Mouse (Mus musculus) embryonic fibroblast, embryonic 13.5 days (primary cell): Measurements from ENCODE around the gene Map3k5. TPM values are rescaled to one million over a fixed set of nuclear protein-coding genes. Genes with fewer than 3 reads are reported as not detected.
"Not testable (repeated sequence)": the region's sequence is repeated elsewhere in the genome, so short reads cannot be mapped to it uniquely, and the experiment has no call there.

ENCODE experiments used
- H3K27ac ChIP-seq: 2 replicates; pipeline ENCODE4 v1.5.1; 2012; ENCODE audit warnings: low read length, control low read depth, inconsistent platforms; ENCODE audit not compliant: insufficient read depth
- H3K4me1 ChIP-seq: 2 replicates; pipeline ENCODE4 v1.6.1; 2011; ENCODE audit warnings: low read length; ENCODE audit not compliant: control insufficient read depth, insufficient read depth
- H3K4me3 ChIP-seq: 2 replicates; pipeline ENCODE4 v1.5.1; 2011; ENCODE audit warnings: mild to moderate bottlenecking, control low read depth, low read length; ENCODE audit not compliant: insufficient read depth
- CTCF ChIP-seq: IDR thresholded peaks from 2 replicates; pipeline ENCODE4 v1.5.1; 2011; ENCODE audit warnings: mild to moderate bottlenecking, control low read depth, low read length, moderate library complexity, borderline replicate concordance; ENCODE audit not compliant: insufficient read depth
- POLR2A ChIP-seq: IDR thresholded peaks from 2 replicates; pipeline ENCODE4 v1.6.1; 2011; ENCODE audit warnings: low read depth, mild to moderate bottlenecking, control low read depth, low read length, moderate library complexity
- polyA plus RNA-seq: library from polyadenylated mRNA; stranded (reverse); fragments of >200 nt; gene quantifications from 2 replicates; pipeline ENCODE4 v1.2.4, GENCODE M21; 2011; ENCODE audit warnings: low read depth; ENCODE audit not compliant: missing spikeins, insufficient read length

Map3k5 gene
- polyA plus RNA-seq, 1 experiment, result 4.7 TPM

DNA sequence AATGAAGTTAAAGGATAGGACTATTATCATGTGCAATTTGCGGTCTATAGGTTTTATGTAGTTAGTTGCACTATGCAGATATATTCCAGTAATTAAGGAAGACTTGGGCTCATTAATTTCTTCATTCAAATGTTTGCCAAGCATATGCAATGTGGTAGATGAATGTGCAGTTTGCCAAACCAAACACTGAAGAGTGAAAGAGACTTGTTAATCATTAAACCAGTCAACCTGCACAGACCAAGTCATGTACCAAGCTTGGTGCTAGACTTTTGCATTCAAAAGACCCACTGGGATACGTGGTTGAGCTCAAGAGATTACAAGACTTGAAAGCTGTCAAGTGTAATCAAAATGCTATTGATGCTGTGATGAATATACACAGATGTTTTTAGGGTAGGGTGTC, 26.2 kb upstream of the Map3k5 start:
- Histone ChIP-seq H3K4me3 (no peak overlapping the region), H3K27ac (no peak overlapping the region), H3K4me1 (no peaks in the 10 kb centered on the region)
- TF ChIP-seq CTCF (no peak), POLR2A (no peak)

DNA sequence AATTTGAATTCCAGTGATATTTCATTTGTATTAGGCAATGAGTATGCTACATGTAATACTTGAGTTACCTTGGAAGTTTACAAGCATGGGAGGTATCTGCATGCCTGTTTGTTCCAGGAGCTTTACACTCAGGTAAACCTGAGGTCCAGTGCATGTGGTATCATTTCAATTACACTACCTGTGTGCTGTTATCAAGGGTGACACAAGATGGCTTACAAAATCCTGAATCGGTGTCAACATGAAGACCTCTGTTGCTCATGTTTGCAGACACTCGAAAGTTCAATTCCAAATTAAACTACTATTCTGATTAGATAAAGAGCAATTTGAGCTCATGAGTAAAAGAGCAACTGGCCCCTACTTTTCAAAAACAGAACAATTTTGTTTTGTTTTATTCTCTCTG, 23.8 kb upstream of the Map3k5 start:
- Histone ChIP-seq H3K4me1 (no peaks in the 10 kb centered on the region), H3K27ac (no peak overlapping the region), H3K4me3 (no peak overlapping the region)
- TF ChIP-seq CTCF, result no peak
- TF ChIP-seq POLR2A, result no peak

DNA sequence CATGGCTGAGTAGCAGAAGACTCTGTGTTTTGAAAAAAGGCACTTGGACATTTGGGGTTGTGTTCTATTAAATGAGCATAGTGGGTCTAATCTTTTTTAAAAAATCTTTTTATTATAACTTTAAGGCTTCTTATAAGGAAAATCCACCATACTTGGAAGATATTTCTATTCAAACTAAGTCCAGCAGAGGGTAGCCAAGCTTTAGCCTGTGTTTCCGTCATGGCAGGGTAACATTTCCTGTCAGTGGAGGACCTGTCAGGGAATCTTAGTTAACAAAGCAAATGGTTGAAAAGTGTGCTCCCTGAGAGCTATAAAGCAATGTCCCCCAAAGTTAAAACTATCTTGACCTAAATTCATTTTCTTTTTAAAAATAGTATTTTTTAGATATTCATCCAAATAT, 22.7 kb upstream of the Map3k5 start:
- Histone ChIP-seq H3K4me3 (no peak overlapping the region), H3K4me1 (no peaks in the 10 kb centered on the region), H3K27ac (no peak overlapping the region)
- no peak for TF ChIP-seq POLR2A
- TF ChIP-seq CTCF, result no peak

DNA sequence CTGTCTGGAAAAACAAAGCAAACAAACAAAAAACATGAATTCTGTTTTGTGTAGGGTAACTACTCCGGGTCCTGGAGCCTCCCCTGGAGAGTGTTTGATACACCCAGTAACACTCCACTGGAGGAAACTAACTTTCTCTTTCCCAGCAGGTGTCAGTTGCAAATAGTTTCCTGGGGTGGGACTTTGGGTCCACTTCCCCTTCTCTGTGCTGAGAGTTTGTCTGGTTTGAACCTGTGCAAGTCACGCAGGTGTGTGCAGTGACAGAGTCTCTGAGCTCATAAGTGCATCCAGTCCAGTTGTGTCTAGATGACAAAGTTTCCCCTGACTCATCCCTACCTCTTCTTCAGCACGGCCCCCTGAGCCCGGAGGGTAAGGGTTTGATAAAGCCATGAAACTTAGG, 20.5 kb upstream of the Map3k5 start:
- H3K27ac ChIP-seq, result no peak overlapping the region
- no peaks in the 10 kb centered on the region for H3K4me1 ChIP-seq
- no peak for TF ChIP-seq CTCF
- no peak for TF ChIP-seq POLR2A
- no peak overlapping the region for H3K4me3 ChIP-seq

DNA sequence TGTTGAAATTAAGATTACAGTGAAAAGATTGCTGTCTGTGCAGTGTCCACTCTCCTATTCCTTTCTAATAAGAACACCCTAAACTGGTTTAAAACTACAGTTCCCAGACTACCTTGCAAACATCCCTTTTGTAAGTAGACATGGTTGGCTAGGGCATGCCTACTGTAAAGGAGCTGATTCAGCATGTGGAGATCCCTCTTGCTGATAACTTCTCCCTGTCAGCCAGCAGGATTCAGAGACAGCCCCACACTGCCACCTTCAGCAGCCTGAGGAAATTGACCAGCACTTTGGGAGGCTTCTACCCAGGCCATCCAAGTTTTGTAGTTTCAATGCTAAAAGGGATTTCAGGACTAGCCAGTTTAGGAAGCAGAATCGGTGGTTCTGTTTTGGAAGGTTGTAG, 19.0 kb upstream of the Map3k5 start:
- H3K4me1 ChIP-seq, result no peaks in the 10 kb centered on the region
- TF ChIP-seq CTCF (no peak), POLR2A (no peak)
- no peak overlapping the region for H3K4me3 ChIP-seq
- H3K27ac ChIP-seq, result no peak overlapping the region

DNA sequence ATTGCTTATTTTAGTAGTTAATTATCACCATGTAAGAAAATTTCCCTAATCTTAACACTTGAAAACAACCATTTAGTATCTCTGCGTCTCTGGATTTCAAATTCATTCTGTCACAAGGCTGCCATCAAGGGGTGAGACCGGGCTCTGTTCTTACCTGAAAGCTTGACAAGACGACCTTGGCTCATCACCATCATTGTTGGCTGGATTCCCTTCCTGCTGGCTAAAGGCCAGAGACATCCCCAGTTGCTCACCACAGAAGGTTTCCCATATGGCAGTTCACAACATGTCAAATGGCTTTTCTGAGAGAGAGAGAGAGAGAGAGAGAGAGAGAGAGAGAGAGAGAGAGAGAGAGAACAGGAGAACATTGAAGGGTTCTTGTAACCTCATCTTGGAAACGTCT, 11.9 kb upstream of the Map3k5 start:
- Histone ChIP-seq H3K4me1 (no peaks in the 10 kb centered on the region), H3K4me3 (no peak overlapping the region), H3K27ac (no peak overlapping the region)
- TF ChIP-seq CTCF (no peak), POLR2A (no peak)

DNA sequence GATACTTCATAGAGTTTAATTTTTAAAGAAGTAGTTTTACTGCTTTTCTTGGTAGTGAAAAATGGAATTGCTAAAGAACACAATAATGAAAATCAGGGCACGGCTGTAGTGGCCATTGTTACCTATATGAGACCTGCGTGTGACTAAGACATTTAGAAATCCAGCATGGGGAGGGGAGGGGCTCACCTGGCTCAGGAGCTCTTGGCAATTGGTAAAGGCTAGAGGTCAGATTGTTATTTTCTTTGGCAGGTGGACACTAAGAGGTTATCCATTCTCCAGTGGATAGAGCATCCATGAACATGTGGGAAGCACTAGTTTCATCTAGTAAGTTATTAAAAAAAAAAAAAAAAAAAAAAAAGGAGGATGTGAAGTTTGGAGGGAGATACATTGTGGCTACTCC, 10.0 kb upstream of the Map3k5 start:
- H3K4me3 ChIP-seq, result no peak overlapping the region
- TF ChIP-seq POLR2A (no peak), CTCF (no peak)
- H3K27ac ChIP-seq, result no peak overlapping the region
- H3K4me1 ChIP-seq, result no peaks in the 10 kb centered on the region; the same call in 1 of the 2 replicates

DNA sequence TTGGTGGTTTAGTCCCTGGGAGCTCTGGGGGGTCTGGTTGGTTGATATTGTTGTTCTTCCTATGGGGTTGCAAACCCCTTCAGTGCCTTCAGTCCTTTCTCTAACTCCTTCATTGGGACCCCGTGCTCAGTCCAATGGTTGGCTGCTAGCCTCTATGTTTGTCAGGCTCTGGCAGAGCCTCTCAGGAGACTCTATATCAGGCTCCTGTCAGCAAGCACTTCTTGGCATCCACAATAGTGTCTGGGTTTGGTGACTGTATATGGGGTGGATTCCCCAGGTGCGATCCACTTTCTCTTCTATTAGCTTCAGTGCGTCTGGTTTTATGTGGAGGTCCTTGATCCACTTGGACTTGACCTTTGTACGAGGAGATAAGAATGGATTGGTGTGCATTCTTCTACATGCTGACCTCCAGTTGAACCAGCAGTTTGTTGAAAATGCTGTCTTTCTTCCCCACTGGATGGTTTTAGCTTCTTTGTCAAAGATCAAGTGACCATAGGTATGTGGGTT, 7.8 kb upstream of the Map3k5 start:
- H3K4me3 ChIP-seq, H3K27ac ChIP-seq, H3K4me1 ChIP-seq: not testable (repeated sequence)

DNA sequence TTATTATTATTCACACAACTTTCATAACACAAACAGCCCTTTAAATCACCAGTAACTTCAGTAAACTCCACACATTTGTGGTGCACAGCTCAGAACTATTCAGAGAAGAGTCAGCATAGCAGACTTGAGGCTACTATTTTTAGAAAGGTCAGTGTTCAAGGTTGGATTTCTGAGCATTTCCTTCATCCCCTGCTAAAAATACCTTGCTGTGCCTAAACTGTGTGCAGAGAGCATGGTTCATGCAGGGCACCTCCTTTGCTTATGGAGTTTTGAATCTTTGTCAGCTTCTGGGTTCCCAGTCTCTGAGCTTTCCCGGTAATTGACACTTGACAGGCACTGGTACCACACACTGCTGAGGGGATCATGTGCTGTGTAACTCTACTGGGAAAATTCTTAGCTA, 6.1 kb upstream of the Map3k5 start:
- TF ChIP-seq POLR2A, result no peak
- no peak for TF ChIP-seq CTCF
- Histone ChIP-seq H3K4me1 (no peaks in the 10 kb centered on the region; the same call in 1 of the 2 replicates), H3K4me3 (no peak overlapping the region), H3K27ac (no peak overlapping the region)

DNA sequence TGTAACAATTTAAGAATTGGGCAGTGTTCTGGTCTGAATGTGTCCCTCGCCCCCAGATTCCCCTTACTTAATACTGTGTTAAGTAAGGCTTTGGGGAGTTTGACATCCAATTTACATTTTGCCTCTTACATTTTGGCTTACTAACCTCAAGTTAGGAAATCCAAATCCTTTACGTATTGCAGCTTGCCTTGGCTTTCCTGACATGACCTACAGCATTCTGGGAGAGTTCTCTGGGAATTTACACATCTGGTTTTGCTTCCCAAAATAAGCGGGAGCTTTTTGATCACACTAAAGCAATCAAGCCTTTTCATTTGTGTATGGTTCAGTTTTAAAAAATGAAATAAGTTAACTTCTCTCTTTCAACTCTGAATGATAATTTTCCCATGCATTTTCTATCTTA, 1.3 kb upstream of the Map3k5 start:
- TF ChIP-seq CTCF (no peak), POLR2A (no peak)
- Histone ChIP-seq H3K4me1 (no peaks in the 10 kb centered on the region; the same call in 1 of the 2 replicates), H3K4me3 (no peak overlapping the region), H3K27ac (no peak overlapping the region)
